In genomic region chr5:121991914-121992313, GRCm38 (mm10) we compare ENCODE assay signal across 27 mouse cellular contexts. TPM values are rescaled to one million over a fixed set of nuclear protein-coding genes. Genes with fewer than 3 reads are reported as not detected.
A peak's percentile ranks its signal among the peaks of the same experiment; 100 is the strongest.
DNase-seq lines count a peak whose midpoint lies in the region; ATAC-seq lines count a peak whose summit lies in the region.
"Had no signal": no experiment of that assay in that cellular context is flagged by ENCODE, and none has a peak within 500 bp of the region (broad histone marks: within the 10 kb centered on the region; RNA-seq: fewer than 3 reads in every experiment).

No protein-coding gene starts in this region.

- no peaks in the 10 kb centered on the region for H3K27me3 ChIP-seq in hindbrain, embryonic 12.5 days
- H3K27me3 ChIP-seq in hindbrain, embryonic 16.5 days (replicated peaks; ENCODE audit: control insufficient read depth, insufficient read depth, low read length) = no peaks in the 10 kb centered on the region
- no peaks in the 10 kb centered on the region for H3K27me3 ChIP-seq in neural tube, embryonic 15.5 days (replicated peaks)
- H3K27me3 ChIP-seq: embryonic facial prominence, embryonic 13.5 days; midbrain, embryonic 13.5 days had no signal

- no peak overlapping the region for H3K4me2 ChIP-seq in hindbrain, embryonic 12.5 days (replicated peaks)
- H3K4me2 ChIP-seq in hindbrain, embryonic 16.5 days (ENCODE audit: low read length) = no peak overlapping the region
- H3K4me2 ChIP-seq in neural tube, embryonic 15.5 days = no peak overlapping the region
- H3K4me2 ChIP-seq: embryonic facial prominence, embryonic 13.5 days; midbrain, embryonic 13.5 days had no signal

- peak; percentile 58 for DNase-seq in embryo, embryonic 10 days (ENCODE audit: low spot score)
- no peak for DNase-seq in embryo, embryonic 9.5 days (ENCODE audit: extremely low spot score)
- DNase-seq in neural tube, embryonic 10.5 days (ENCODE audit: extremely low spot score, low spot score) = peak; percentile 31
- no peak for DNase-seq in spleen, postnatal 4 days (ENCODE audit: low spot score in 2 of 2)
- DNase-seq in spleen, adult 18-20 months = no peak
- DNase-seq: adrenal gland, adult 2 months; adrenal gland, postnatal 36 days; cerebellum, adult 18-20 months; cerebellum, postnatal 10 days; forebrain, postnatal 0 days; heart, postnatal 14 days; kidney, adult 9 months; kidney, postnatal 4 days; lung, postnatal 4 days; right cerebral cortex, postnatal 25 days; thymus, adult 18-20 months; thymus, postnatal 25 days had no signal

- H3K4me3 ChIP-seq in hindbrain, embryonic 12.5 days = no peak overlapping the region
- no peak overlapping the region for H3K4me3 ChIP-seq in hindbrain, embryonic 16.5 days (ENCODE audit: low read length)
- H3K4me3 ChIP-seq in neural tube, embryonic 15.5 days (replicated peaks) = no peak overlapping the region
- H3K4me3 ChIP-seq: embryonic facial prominence, embryonic 13.5 days; forebrain, embryonic 10.5 days; megakaryocyte, embryonic 14.5 days; midbrain, embryonic 13.5 days had no signal

- H3K9ac ChIP-seq in hindbrain, embryonic 12.5 days = 0 out of 2 replicates have a peak overlapping the region, but pooled peaks have one; percentile 23
- no peak overlapping the region for H3K9ac ChIP-seq in hindbrain, embryonic 16.5 days (ENCODE audit: low read depth, low read length)
- no peak overlapping the region for H3K9ac ChIP-seq in neural tube, embryonic 15.5 days (replicated peaks)
- H3K9ac ChIP-seq: embryonic facial prominence, embryonic 13.5 days; forebrain, postnatal 0 days; midbrain, embryonic 13.5 days had no signal

- H3K27ac ChIP-seq in hindbrain, embryonic 12.5 days = no peak overlapping the region
- H3K27ac ChIP-seq in hindbrain, embryonic 16.5 days (ENCODE audit: low read depth, low read length) = no peak overlapping the region
- no peak overlapping the region for H3K27ac ChIP-seq in neural tube, embryonic 15.5 days (replicated peaks)
- H3K27ac ChIP-seq: embryonic facial prominence, embryonic 13.5 days; forebrain, embryonic 10.5 days; midbrain, embryonic 13.5 days; stomach, postnatal 0 days had no signal

- H3K4me1 ChIP-seq in hindbrain, embryonic 12.5 days = peaks cover 52% of the 10 kb centered on the region
- peaks cover 9% of the 10 kb centered on the region for H3K4me1 ChIP-seq in hindbrain, embryonic 16.5 days (ENCODE audit: control insufficient read depth, insufficient read depth, low read depth, low read length)
- peaks cover 28% of the 10 kb centered on the region for H3K4me1 ChIP-seq in neural tube, embryonic 15.5 days

- 44% methylated on average over 6 of the region's 6 CpGs for WGBS in hindbrain, embryonic 12.5 days
- WGBS in hindbrain, embryonic 16.5 days = 44% methylated on average over 6 of the region's 6 CpGs
- WGBS in neural tube, embryonic 15.5 days = 65% methylated on average over 6 of the region's 6 CpGs

- H3K36me3 ChIP-seq in hindbrain, embryonic 12.5 days = no peaks in the 10 kb centered on the region
- no peaks in the 10 kb centered on the region for H3K36me3 ChIP-seq in hindbrain, embryonic 16.5 days (ENCODE audit: control insufficient read depth, insufficient read depth, low read length)
- no peaks in the 10 kb centered on the region for H3K36me3 ChIP-seq in neural tube, embryonic 15.5 days
- H3K36me3 ChIP-seq: embryonic facial prominence, embryonic 13.5 days; forebrain, embryonic 10.5 days had no signal

- ATAC-seq in hindbrain, embryonic 12.5 days (ENCODE audit: low FRiP score) = no peak
- ATAC-seq in hindbrain, embryonic 16.5 days = no peak
- no peak for ATAC-seq in neural tube, embryonic 15.5 days (ENCODE audit: low FRiP score)
- ATAC-seq: activated CD4-positive, CD25-positive, alpha-beta regulatory T cell, adult 4 months; forebrain, postnatal 0 days; intestine, postnatal 0 days; midbrain, embryonic 13.5 days had no signal

- H3K9me3 ChIP-seq in hindbrain, embryonic 12.5 days (replicated peaks) = no peaks in the 10 kb centered on the region
- no peaks in the 10 kb centered on the region for H3K9me3 ChIP-seq in hindbrain, embryonic 16.5 days (ENCODE audit: control insufficient read depth, low read length)
- H3K9me3 ChIP-seq in neural tube, embryonic 15.5 days (replicated peaks) = no peaks in the 10 kb centered on the region
- H3K9me3 ChIP-seq: embryonic facial prominence, embryonic 13.5 days; forebrain, embryonic 10.5 days; megakaryocyte, embryonic 14.5 days; midbrain, embryonic 13.5 days had no signal

RNA-seq across cellular contexts. Expression of gene Cux2, which starts 58.0 kb away (rescaled TPM):
- 25.7 and 27.0 TPM in 2 replicates for polyA plus RNA-seq in hindbrain, embryonic 12.5 days (2016; fragmentation: Nextera tagmentation; extraction: Ambion mirVana)
- 16.7 and 18.7 TPM in 2 replicates for polyA plus RNA-seq in hindbrain, embryonic 16.5 days (2015; fragmentation: Nextera tagmentation; extraction: Ambion mirVana)
- 18.0 and 19.9 TPM in 2 replicates for polyA plus RNA-seq in neural tube, embryonic 15.5 days (2015; fragmentation: Nextera tagmentation; extraction: Ambion mirVana)

Comparison
In these comparisons a context has a peak if more than half of its experiments do, and no peak if none do; other contexts are left out.
1. DNase-seq: peak in embryo, embryonic 10 days (single experiment) and neural tube, embryonic 10.5 days (single experiment); none in embryo, embryonic 9.5 days (single experiment), spleen, postnatal 4 days (0 of 2) and spleen, adult 18-20 months (0 of 2).